Mouse (Mus musculus): Measurements from ENCODE around the gene Pgr15l.

Pgr15l gene

DNA sequence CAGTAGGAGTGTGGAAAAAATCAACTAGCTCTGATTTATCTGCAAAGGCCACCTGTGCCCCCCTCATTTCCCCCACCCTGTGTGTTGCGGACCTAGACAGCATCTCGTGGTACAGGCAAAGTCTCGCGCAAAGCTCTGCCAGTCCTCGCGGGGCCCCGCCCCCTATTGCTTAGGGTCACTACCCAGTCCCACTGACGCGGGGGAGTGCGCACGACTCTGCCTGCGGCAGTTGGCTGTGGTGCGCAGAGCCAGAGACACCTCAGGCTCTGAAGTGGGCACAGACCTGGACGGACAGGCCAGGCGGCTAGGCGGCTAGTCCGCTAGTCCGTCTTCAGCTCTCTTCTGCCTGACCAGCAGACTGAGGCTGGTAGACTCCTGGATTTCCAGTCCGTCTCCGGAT, at the start of gene Pgr15l:
TSS of gene Pgr15l (plus strand) at position 228 of the 400 bp plus-strand sequence.
- DNase-seq = no peak

DNA sequence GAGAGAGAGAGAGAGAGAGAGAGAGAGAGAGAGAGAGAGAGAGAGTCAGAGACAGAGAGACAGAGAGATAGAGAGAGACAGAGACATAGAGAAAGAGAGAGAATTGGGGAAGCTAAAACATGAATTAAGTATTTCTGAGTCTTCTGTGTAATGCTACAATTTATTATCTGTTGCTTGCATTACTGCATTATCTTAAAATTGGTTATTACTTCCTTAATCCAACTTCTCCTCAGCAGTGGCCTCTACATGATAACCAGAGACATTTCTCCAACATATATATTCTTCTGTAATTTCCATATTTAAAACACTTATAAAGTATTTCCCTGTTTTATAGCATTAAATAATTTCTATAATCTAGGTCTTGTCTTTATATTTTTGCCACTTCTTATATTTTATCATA, 44.9 kb upstream of the Pgr15l start:
- DNase-seq = no peak

DNA sequence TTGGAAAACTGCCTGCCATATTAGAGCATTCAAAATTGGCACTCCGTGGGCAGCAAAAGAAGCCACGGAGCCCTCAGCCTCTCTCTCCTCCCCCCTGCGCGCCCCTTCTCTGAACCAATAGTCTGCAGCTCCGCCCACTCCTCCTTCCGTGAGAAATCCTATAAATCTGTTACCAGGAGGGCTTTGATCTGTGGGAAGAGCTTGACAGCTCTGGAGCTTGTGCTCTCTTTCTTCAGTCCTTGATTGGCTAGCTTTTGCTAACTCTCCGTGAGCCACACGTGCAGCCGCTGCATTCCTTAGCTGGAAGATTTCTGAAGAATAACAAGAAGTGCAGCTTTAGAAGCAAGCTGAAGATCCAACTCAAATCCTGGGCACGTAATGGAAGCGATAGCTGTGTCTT, 2.6 kb upstream of the Pgr15l start:
- DNase-seq = no peak
